Mouse (Mus musculus) small intestine, adult 2 months (tissue): Measurements from ENCODE around the gene Stag1.

Experiments
- CTCF ChIP-seq: fragments of 200-500 bp; IDR thresholded peaks from 2 replicates; pipeline ENCODE4 v1.5.1; 2012; ENCODE audit warnings: low read depth, mild to moderate bottlenecking, control low read depth, inconsistent platforms, low read length, moderate library complexity, mixed read lengths; ENCODE audit not compliant: insufficient replicate concordance, insufficient read length; ENCODE audit errors: extremely low read depth
- POLR2A ChIP-seq: fragments of 200-500 bp; IDR thresholded peaks from 2 replicates; pipeline ENCODE4 v1.6.1; 2012; ENCODE audit warnings: low read depth, mild to moderate bottlenecking, control low read depth, inconsistent platforms, low read length, moderate library complexity

- TF ChIP-seq CTCF (no peak), POLR2A (no peak)
Observed at GRCm38 (mm10) chr9:100951481-100951880, 353.9 kb downstream of the Stag1 start.
